20 mouse cellular contexts compared by ENCODE assay signal in the genomic region with DNA sequence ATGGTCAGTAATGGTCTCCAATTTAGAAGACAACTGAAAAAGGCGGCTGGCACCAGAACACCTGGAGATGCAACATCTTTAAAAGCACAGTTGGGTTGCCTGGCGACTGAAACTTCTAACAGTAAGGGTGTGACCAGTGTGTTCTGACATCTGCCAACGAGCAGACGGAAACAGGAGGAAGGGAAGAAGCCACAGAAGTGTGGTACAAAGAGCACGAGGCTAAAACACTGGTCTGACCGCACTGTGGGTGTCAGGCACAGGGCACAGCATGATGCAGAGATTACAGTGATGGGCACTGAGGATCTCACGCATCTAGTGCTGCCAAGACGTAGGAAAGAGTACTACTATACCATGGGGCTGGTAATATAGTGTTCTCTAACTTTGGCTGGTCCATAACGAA. TPM values are rescaled to one million over a fixed set of nuclear protein-coding genes. Genes with fewer than 3 reads are reported as not detected.
A peak's percentile ranks its signal among the peaks of the same experiment; 100 is the strongest.
DNase-seq lines count a peak whose midpoint lies in the region; ATAC-seq and TF ChIP-seq lines count a peak whose summit lies in the region.
"Had no signal": no experiment of that assay in that cellular context is flagged by ENCODE, and none has a peak within 500 bp of the region (broad histone marks: within the 10 kb centered on the region; RNA-seq: fewer than 3 reads in every experiment).

No protein-coding gene starts in this region.

- H3K27ac ChIP-seq in hindbrain, postnatal 0 days: no peak overlapping the region
- H3K27ac ChIP-seq in hindbrain, embryonic 16.5 days (ENCODE audit: low read depth, low read length): no peak overlapping the region
- H3K27ac ChIP-seq: hindbrain, embryonic 15.5 days; midbrain, embryonic 13.5 days; neural tube, embryonic 12.5 days; stomach, postnatal 0 days had no signal

- H3K4me1 ChIP-seq in hindbrain, postnatal 0 days (ENCODE audit: insufficient read depth, low read length): no peaks in the 10 kb centered on the region
- no peaks in the 10 kb centered on the region for H3K4me1 ChIP-seq in hindbrain, embryonic 16.5 days (ENCODE audit: control insufficient read depth, insufficient read depth, low read depth, low read length)
- H3K4me1 ChIP-seq: hindbrain, embryonic 15.5 days; midbrain, embryonic 13.5 days; neural tube, embryonic 12.5 days had no signal

- H3K27me3 ChIP-seq in hindbrain, postnatal 0 days (ENCODE audit: insufficient read depth, low read length): no peaks in the 10 kb centered on the region
- no peaks in the 10 kb centered on the region for H3K27me3 ChIP-seq in hindbrain, embryonic 16.5 days (replicated peaks; ENCODE audit: control insufficient read depth, insufficient read depth, low read length)
- H3K27me3 ChIP-seq: hindbrain, embryonic 15.5 days; midbrain, embryonic 13.5 days; neural tube, embryonic 12.5 days had no signal

- TF ChIP-seq CTCF in hindbrain, postnatal 0 days (IDR thresholded peaks at IDR 0.05; ENCODE audit: low read depth): no peak

- H3K4me3 ChIP-seq in hindbrain, postnatal 0 days (ENCODE audit: low read length): no peak overlapping the region
- no peak overlapping the region for H3K4me3 ChIP-seq in hindbrain, embryonic 16.5 days (ENCODE audit: low read length)
- H3K4me3 ChIP-seq: hindbrain, embryonic 15.5 days; midbrain, embryonic 13.5 days; neural tube, embryonic 12.5 days had no signal

- no peaks in the 10 kb centered on the region; the same call in 1 of the 2 replicates for H3K36me3 ChIP-seq in hindbrain, postnatal 0 days (ENCODE audit: insufficient read depth, low read length)
- H3K36me3 ChIP-seq in hindbrain, embryonic 16.5 days (ENCODE audit: control insufficient read depth, insufficient read depth, low read length): peaks cover 5% of the 10 kb centered on the region
- H3K36me3 ChIP-seq: hindbrain, embryonic 15.5 days had no signal

- no peaks in the 10 kb centered on the region for H3K9me3 ChIP-seq in hindbrain, postnatal 0 days (ENCODE audit: low read length)
- H3K9me3 ChIP-seq in hindbrain, embryonic 16.5 days (ENCODE audit: control insufficient read depth, low read length): no peaks in the 10 kb centered on the region
- H3K9me3 ChIP-seq: hindbrain, embryonic 15.5 days; midbrain, embryonic 13.5 days; neural tube, embryonic 12.5 days had no signal

- no peak overlapping the region for H3K9ac ChIP-seq in hindbrain, postnatal 0 days (replicated peaks; ENCODE audit: low read length)
- no peak overlapping the region for H3K9ac ChIP-seq in hindbrain, embryonic 16.5 days (ENCODE audit: low read depth, low read length)
- H3K9ac ChIP-seq: forebrain, postnatal 0 days; hindbrain, embryonic 15.5 days; midbrain, embryonic 13.5 days; neural tube, embryonic 12.5 days had no signal

- DNase-seq in hindbrain, postnatal 0 days (ENCODE audit: low spot score): no peak
- no peak for DNase-seq in adrenal gland, adult 2 months
- no peak for DNase-seq in heart, postnatal 14 days
- DNase-seq in layer of hippocampus, postnatal 10 days (ENCODE audit: low spot score in 2 of 2): no peak
- DNase-seq: cerebellum, adult 11 months; cerebellum, postnatal 36 days; forebrain, postnatal 0 days; kidney, adult 2 months; kidney, postnatal 14 days; lung, postnatal 14 days; right cerebral cortex, postnatal 25 days; thymus, postnatal 14 days had no signal

- WGBS in hindbrain, postnatal 0 days: 75% methylated on average over 9 of the region's 9 CpGs
- WGBS in hindbrain, embryonic 16.5 days: 81% methylated on average over 9 of the region's 9 CpGs

- no peak overlapping the region for H3K4me2 ChIP-seq in hindbrain, postnatal 0 days (ENCODE audit: low read depth, low read length)
- no peak overlapping the region for H3K4me2 ChIP-seq in hindbrain, embryonic 16.5 days (ENCODE audit: low read length)
- H3K4me2 ChIP-seq: hindbrain, embryonic 15.5 days; midbrain, embryonic 13.5 days; neural tube, embryonic 12.5 days had no signal

- intact Hi-C loops in heart, postnatal 14 days (cut with DNase I): no loop called here

- 0 out of 2 replicates have a peak, but pooled peaks have one; percentile 14 for ATAC-seq in hindbrain, postnatal 0 days
- no peak for ATAC-seq in hindbrain, embryonic 16.5 days
- ATAC-seq in activated CD4-positive, CD25-positive, alpha-beta regulatory T cell, adult 4 months: peak; percentile 83
- peak; percentile 80 for ATAC-seq in megakaryocyte, adult 5-6 weeks (ENCODE audit: poor library complexity, severe bottlenecking)
- peak; percentile 34; the same call in 1 of the 2 replicates for ATAC-seq in neutrophil, adult 5-6 weeks (ENCODE audit: extremely low read depth, insufficient number of reproducible peaks, low FRiP score, poor library complexity, severe bottlenecking)
- ATAC-seq: forebrain, postnatal 0 days; midbrain, embryonic 13.5 days had no signal

RNA-seq across cellular contexts. Expression of a gene that starts 48.4 kb away (rescaled TPM):
- total RNA-seq in hindbrain, postnatal 0 days (2014; rRNA removed): 82.3 and 92.3 TPM in 2 replicates
- 70.6 and 72.7 TPM in 2 replicates for polyA plus RNA-seq in hindbrain, postnatal 0 days (2015; fragmentation: Nextera tagmentation; extraction: Ambion mirVana)
- 97.6 and 112 TPM in 2 replicates for polyA plus RNA-seq in hindbrain, embryonic 16.5 days (2015; fragmentation: Nextera tagmentation; extraction: Ambion mirVana)
- polyA plus RNA-seq in activated CD4-positive, CD25-positive, alpha-beta regulatory T cell, adult 4 months (2017; shearing (Covaris generic)): 100 to 1,000 TPM in 1 of 2 experiments, 10 to 100 TPM in 1; 87.2 to 103 TPM
- total RNA-seq in megakaryocyte, adult 5-6 weeks (2015): 191 and 207 TPM in 2 replicates
- 222 and 230 TPM in 2 replicates for total RNA-seq in megakaryocyte, adult 5-6 weeks (2017)
- 292 and 303 TPM in 2 replicates for total RNA-seq in neutrophil, adult 5-6 weeks (2017)
- total RNA-seq in adrenal gland, adult 2 months (2021): 100 to 1,000 TPM; 106 to 118 TPM
- 9.5 and 15.1 TPM in 2 replicates for polyA plus RNA-seq in adrenal gland, adult 2 months (2012; rRNA removed)
- total RNA-seq in heart, postnatal 14 days (2021): 10 to 100 TPM; 65.2 to 65.7 TPM
- 100 to 1,000 TPM in 1 of 2 experiments, 10 to 100 TPM in 1; 96.6 to 110 TPM for total RNA-seq in layer of hippocampus, postnatal 10 days (2021)
